Mouse (Mus musculus): ENCODE measurements at regions not wholly inside any gene's neighbourhood (a gene's known extent, or its start where the extent isn't known, plus 50 kb on each side); places are given as distances from the start of the nearest gene placed in this dataset.

DNA sequence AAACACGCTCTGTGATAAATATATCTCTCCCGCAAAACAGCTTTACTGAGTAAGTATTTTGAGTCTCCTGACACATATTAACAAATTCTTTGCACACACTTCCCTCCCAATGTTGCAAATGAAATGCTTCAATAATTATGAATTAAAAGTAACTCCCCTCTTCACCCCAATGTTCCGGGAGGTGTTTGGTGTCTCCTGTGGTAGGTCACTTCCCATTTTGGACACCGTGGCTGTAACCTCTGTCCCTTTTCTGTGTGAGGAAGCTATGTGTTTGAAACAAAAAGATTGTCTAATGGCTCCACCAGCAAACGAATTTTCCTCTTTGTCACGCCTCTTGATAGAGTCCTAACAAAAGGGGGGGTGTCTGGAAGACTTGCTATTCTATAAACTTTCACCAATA lies 122.5 kb upstream of the Adgrl2 start:
- DNase-seq (ENCODE audit: low read depth, low spot score), result no peak

DNA sequence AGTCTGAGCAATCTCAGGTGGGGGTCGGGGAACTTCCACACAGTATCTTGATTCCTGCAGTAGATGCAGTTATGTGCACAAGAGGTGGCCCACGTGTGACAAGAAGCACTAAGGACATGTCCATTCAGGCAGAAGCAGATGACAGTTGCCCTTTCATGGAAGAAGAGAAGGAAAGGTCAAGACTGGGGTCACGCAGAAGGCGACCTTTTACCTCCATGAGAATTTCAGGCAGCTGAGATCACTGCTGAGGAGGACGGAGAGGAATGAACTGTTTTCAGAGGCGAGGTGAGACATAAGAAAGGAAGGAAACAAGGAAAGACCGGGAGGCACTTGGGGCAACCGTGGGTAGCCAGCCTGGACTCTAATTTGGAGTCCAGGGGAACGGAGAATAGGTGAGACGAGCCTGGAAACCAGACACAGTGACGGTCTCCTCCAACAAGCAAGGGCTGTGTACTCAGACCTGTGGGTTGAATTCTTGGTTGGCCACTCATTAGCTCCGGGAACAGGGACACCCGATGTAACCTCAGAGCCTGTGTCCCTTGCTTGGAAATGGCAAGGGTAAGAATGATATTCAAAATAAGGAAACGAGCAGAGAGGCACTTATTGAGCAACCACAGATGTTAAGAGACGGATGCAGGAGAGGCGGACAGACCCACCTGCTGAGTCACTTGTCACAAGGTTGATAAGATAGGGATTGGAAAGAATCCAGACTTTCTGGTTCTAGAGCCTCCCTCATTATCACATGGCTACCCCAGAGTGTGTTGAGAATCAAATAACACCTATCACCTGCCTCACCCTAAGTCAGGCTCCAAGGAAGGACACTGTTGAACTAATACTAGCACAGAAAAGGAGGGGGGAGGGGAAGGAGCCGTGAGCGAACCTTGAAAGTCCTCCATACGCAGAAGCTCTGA lies 121.4 kb upstream of the Adgrl2 start:
- DNase-seq (ENCODE audit: low read depth, low spot score), result no peak

DNA sequence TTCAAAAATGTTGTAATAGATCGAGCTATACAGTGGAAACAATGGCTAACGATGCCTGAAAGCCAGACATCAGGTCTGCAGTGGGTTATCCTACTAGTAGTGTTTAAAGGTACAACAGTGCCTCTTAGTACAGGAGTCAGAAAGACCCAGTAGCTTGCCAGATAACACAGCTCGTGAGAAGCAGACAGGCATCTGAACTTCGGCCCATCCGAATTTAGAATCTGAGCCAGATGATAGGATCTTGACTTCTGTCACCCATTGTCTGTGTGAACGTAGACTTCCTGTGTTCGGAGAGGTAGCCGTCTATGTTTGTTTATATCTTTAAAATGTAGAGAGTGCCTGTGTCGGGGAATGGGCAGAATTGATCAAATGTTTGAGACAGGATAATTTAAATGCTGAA lies 120.5 kb upstream of the Adgrl2 start:
- DNase-seq (ENCODE audit: low read depth, low spot score), result no peak

DNA sequence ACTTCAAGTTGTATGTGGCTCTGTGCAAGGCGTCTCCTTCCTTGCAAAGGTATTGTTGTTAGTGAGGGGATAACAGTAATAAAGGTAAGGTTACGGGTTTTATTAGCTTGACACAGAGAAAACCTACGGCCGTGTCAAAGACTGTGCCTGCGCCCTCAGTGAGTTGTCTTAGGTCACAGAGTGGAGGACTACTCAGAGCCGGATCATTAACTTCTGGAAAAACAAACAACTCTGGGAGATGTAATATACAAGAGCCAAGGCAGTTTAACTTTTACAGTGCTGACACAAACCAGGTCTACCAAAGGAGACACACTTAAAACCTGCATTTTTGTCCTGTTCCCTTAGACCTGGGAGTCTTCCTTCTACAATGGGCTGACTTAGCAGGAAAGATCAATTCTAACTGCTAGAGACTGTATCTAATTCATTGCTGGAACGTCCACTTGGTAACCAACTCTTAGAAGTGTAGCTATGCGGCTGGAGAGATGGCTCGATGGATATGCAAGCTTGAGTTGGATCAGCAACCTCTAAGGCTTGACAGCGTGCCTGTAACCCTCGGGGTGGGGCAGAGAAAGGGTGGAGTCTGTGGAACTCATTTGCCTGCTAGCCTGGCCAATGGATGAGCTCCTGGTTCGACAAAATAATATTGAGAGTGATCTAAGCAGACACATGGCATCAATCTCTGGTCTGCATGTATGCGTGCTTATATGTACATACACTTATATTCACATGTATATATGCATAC lies 115.5 kb upstream of the Adgrl2 start:
- no peak for DNase-seq (ENCODE audit: low read depth, low spot score)

DNA sequence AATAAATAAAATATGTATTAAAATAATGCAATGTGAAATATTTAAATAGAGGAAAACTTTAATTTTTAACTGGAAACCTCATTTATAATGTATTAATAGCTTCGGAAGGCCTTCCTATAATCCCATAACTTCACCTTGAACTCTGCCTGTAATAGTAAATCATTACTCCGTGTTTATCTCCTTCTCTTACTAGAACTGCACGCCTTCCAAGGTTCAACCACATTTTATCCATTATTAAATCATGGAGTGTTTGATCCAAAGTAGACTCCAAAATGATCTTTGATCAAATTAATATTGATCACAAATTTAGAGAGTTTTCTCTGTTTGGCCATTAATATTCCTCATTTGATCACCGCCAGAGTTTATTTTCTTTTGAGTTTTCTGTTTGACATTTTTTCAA lies 114.8 kb upstream of the Adgrl2 start:
- no peak for DNase-seq (ENCODE audit: low read depth, low spot score)

DNA sequence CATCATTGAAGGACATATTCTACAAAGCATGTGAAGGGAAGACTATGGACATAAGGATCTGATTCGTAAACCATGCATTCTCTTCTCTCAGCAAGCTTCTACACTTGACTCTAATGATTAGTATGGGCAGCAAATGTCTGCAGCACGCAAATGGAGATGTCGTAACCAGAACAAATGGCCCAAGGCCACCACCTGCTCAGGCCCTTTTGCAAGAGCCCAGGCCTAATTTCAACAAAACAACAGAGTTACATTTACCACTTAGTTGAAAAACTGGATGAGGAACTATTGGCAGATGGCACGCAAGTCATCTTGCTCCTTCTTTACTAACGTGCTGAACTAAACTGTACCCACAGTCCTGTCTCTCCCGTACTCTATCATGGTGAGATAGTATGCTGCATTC lies 113.7 kb upstream of the Adgrl2 start:
- DNase-seq (ENCODE audit: low read depth, low spot score), result no peak

DNA sequence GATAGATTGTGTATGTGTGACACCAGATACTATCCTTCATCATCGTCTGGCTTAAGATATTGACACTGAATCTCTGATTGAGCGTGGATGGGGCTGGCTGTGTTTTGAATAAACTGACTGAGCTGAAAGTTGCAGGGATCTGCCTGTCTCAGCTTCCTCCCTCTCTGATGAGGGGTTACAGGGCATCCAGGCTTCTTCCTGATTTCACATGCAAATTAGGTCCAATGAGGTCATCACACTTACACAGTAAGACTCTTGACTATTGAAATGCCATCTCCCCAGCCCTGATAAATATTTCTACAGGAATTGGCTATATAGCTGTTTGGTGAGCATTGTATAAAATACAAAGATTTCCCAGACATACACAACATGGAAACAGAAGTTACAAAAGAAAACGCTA lies 113.1 kb upstream of the Adgrl2 start:
- DNase-seq (ENCODE audit: low read depth, low spot score), result no peak

DNA sequence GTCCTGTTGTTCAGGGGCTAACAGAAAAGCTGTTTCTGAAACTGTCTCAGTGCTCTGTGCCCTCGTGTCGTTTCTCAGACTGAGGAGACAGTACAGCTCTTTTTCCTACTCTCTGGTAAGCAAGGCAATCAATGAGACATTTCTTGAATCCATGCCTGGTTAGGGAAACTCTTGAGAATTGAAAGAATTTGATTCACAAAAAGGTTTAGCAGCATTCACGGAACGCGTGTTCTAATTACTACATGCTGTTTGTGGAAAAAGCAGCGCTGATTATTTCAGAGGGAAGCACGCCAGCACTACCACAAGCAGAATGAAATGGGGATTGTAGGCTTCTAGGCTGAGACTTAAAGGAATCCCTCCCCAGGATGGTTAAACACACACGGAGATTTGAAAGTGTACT lies 112.5 kb upstream of the Adgrl2 start:
- DNase-seq (ENCODE audit: low read depth, low spot score), result no peak

DNA sequence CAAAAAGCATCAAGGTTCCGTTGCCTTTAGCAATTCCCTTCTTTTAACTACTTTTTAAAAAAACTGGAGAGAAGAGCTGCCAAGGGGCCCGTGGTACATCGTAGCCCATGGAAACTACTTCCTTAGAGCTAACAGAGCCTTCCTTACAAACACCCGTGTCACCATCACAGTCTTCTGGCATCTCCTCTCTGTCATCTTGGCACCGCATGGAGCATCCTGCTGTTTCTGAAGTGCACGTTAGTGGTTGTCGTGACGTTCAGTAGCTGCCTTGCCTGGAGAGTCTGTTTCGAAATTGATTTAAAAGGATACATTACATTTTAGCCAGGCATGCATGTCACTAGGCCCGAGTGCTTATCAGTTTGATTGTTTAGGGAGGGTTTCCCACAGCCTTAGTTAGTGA lies 111.4 kb upstream of the Adgrl2 start:
- no peak for DNase-seq (ENCODE audit: low read depth, low spot score)

DNA sequence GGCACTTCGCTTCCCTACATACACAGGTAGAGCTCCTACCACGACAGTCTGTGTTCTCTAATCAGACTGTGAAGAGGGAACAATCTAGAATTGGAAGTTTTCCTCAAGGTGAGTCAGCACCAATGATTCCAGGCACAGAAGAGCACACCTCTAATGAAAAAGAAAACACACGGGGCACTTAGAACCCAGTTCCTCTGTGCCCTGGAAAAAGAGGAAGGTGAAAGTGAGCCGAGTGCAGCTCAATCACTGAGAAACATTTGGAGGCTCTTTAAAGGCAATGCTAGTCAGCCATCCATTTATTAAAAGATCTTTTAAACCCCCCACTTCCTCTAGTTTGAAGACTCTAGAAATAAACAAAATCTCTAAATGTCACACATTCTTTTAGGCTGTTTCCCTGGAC lies 108.4 kb upstream of the Adgrl2 start:
- DNase-seq (ENCODE audit: low read depth, low spot score), result no peak

DNA sequence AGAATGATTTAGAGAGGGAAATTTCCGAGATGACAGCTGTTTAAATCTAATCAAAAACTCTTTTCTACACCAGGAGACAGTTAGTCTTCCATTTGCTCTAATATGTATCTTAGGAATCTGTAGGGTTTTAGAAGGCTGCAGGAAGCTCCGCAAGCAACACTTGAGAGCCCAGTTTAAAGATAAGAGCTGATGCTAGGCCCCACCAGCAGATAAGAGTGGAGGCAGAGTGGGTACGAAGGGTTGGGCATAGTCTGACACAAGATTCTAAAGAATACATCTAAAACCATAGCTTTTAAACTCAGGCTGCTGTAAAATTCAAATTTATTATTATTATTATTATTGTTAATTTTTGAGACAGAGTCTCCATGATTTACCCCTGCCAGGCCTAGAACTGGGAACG lies 106.7 kb upstream of the Adgrl2 start:
- no peak for DNase-seq (ENCODE audit: low read depth, low spot score)

DNA sequence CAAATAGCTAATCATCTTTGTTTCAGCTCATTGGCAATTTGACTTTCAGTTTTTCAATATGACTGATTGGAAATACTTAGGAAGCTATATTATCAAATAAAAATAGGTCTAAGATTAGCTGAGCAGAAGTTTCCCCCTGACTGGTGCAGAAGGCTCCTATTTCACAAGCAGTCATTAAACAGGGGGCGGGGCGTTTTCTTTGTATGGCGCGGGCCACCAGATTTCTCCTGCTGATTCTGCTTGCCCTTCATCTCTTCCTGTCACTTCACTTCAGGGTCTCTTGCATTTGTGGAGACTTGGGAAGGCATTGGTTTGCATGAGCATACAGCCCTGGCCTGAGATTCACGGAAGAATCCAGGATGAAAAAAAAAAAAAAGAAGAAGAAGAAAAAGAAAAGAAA lies 102.3 kb upstream of the Adgrl2 start:
- DNase-seq (ENCODE audit: low read depth, low spot score), result no peak

DNA sequence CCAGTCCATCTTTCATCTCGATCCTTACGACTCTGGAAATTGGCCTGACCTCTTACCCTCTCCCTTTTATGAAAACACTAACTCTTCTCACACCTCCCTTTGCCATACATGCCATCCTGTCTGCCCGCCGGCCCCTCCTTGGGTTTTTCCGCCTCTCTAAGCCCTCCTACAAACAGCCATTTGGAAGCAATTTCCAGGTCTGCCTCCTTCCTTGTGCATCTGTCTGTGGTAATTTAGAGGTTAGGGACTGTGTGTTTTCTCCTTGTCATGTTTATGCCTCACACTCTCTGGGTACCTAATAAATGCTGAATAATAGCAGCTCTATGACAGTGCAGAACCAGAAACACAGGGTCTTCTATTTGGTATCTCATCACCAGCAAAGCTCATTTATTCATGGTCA lies 99.7 kb upstream of the Adgrl2 start:
- no peak for DNase-seq (ENCODE audit: low read depth, low spot score)

DNA sequence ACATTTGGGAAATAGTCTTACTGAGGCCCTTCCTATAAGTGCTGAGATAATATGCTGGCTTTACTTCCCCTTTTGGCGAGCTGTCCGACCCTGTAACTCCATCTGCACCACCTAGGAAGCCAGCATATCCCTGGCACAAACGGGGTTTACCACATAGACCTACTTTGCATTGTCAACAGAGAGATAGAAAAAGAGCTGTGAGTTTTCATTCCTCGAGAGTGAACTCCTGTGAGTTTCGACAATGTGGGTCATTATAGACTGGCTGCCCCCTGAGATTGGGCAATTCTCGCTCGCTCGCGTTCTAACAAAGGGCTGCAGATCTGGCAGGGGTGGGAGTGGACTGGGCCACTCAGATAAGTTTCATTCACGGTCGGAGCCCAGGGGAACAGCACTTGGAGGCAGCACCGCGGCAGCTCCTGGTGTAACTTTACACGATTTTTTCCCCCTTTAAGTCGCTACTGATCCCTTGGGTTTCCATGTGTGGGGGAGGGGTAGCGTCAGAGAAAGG lies 98.3 kb upstream of the Adgrl2 start:
- no peak for DNase-seq (ENCODE audit: low read depth, low spot score)

DNA sequence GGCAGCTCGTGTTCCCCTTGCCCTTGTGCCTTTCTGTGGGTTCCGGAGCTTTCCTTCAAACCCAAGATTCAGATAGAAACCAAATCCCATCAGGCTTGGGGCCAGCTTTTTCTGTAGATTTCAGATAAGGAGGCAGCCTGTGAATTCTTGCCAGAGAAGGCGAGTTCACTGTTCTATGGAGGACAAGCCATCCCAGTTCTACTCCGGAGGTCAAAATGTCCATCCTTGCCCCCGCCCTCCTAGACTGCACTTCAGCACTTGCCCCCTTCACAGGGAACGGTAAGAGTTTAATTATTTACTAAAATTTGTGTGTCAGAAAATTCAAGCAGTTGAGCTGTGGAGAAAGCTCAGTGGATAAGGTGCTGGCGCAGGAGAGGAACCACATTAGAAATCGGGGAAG lies 97.1 kb upstream of the Adgrl2 start:
- no peak for DNase-seq (ENCODE audit: low read depth, low spot score)

DNA sequence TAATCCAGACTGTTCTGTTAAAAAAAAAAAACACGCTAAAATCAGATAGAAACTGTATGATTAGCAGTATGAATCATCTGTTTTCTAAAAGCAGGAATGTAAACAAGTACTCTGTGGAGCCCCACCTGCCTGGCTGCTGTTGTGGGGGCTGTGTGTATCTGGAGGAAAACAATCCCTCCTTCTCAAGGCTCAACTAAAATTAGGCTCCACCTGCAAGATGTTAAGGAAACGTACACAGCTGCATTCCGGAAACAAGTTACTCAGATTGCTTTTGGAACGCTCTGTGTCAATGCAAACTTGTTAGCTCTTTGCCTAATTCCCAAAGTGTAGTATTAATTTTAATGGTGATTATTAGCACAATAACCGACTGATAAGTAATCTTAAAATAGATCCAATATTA lies 96.3 kb upstream of the Adgrl2 start:
- no peak for DNase-seq (ENCODE audit: low read depth, low spot score)

DNA sequence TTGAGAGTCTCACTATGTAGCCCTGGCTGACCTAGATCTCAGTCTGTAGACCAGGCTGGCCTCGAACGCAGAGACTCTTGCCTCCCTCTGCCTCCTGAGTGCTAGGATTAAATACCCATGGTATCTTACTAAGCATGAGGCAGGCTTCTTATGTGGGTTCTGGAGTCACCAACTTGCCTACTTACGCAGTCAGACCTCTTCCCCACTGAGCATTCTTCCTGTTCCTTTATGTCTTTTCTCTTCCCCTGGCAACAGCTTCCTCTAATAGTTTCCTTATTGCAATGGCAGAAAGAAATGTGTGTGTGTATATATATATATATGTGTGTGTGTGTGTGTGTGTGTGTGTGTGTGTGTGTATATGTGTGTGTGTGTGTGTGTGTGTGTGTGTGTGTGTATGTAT lies 95.7 kb upstream of the Adgrl2 start:
- no peak for DNase-seq (ENCODE audit: low read depth, low spot score)

DNA sequence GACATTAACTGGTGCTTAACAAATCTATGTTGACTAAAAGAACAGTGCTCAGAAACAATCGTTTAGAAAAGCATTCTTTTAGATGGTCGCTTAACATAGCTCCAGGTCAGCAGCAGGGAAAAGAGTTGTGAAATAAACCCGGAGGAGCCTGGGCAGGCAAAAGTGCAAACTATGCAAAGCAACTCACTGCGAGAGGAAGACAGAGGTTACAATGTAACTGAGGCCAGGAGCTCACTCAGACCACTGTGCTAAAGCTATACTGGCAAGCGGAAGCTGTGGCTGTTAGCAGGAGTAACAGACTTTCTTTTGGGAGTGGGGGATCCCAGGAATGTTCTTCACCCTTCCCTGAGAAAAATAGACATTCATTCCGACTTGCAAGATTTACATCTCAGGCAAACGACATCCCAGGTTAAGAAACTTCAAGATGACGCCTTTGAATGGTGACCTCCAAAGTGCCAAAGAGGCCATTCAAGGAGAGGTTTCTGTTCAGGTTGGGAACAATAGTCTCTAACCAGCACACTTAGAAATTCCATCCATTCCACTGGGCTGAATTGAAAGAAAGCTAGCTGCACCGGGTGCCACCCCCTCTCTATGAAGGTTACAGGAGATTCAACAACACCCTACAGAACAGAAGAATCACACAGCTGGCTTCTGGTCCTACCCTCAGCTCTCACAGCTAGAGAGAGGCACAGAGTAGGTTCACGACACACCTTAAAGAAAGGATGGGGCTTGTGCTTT lies 94.7 kb upstream of the Adgrl2 start:
- no peak for DNase-seq (ENCODE audit: low read depth, low spot score)

DNA sequence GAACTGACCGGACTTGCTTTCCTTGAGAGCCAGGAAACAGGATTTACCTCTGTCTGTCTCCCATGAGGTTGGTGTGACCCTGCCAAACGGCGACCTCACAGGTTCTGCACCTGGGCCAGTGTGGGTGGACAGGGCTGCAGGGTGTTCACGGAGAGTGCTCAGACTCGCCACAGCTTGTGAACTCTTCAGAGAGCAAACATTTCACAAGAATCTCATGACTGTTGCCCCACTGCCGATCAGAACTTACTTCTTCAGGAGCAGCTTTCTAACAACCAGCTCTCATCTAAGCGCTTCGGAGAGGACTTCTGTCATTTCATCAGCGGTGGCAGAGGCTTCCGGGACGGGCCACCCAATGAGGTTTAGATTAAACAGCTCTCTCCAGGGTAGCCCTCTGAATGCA lies 93.0 kb upstream of the Adgrl2 start:
- DNase-seq (ENCODE audit: low read depth, low spot score), result no peak

DNA sequence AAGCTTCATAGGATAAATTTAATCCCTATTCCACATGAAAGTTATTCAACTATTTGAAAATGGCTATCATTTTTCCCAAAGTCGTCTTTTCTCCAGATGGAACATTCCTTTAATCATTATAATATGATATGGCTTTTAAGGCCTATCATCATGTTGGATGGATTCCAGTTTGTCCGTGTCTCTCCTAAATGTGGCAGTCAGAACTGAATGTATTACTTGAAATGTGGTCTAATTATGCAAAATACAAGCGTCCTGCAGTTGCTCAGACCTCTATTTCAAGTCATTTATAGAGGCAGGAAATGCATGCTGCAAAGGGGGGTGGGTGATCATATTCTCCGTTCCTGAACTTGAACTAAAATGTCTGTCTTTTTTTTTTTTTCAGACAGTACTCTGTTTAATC lies 88.5 kb upstream of the Adgrl2 start:
- DNase-seq (ENCODE audit: low read depth, low spot score), result no peak

DNA sequence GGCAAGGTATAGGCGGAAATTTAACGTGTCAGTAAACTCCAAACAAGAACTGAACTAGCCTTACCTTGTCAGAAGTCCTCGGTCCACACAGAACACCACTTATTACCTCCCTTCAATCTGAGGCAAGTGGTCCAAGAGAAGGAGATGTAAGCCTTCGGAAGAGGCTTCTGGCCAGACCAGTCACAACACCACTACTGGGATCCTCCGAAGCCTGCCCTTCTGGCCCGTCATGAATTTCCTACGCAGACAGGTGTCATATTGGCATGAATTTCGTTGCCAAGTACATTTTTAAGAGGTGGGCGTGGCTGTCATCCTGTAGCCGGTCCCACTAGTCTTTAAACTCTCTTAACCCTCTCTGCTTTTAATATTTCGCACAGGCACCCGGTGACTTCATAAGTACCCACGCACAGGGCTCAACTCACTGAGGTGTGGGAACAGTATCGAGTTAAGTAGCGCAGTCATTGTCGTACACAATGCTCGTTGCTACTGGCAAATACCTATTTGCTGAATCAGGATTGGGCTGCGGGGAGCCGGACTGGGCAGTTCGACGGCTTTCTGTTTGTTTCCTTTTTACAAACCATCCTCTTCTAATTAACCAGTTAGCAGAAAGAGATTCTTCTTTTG lies 86.7 kb upstream of the Adgrl2 start:
- DNase-seq (ENCODE audit: low read depth, low spot score), result no peak

DNA sequence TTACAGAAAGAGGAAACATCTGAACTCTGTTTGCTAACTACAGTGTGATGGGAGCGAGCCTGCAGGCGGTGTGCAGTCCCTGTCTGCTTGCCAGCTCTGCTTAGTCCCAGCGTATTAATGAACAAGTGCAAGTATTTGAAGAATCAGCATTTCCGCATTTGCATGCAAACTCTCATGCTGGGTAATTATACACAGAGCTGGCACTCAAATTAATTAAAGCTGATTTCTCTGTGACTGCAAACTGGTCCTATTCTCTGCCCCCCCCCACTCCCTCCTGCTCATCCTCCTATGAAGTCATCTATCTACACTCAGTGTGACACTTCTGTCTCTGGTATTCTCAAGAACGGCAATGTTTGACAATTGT lies 85.1 kb upstream of the Adgrl2 start:
- no peak for DNase-seq (ENCODE audit: low read depth, low spot score)
